Mouse (Mus musculus): ENCODE results near the gene Car5a.

GRCm38 (mm10) chr8:121935341-121936294, 9.1 kb downstream of the Car5a start:
- TF ChIP-seq CTCF (conservative IDR thresholded peaks at IDR 0.05; ENCODE audit: low read length) (peak; percentile 22), NANOG (IDR thresholded peaks at IDR 0.05; ENCODE audit: borderline replicate concordance, low read length) (no peak), POU5F1 (IDR thresholded peaks at IDR 0.05; ENCODE audit: borderline replicate concordance, low read length) (no peak)

All from E14TG2a.4 (cell line).